Mouse (Mus musculus): Measurements from ENCODE around the gene Lyplal1.

GRCm38 (mm10) chr1:186131465-186131864, 14.4 kb upstream of the Lyplal1 start:
- TF ChIP-seq CTCF (IDR thresholded peaks at IDR 0.05; ENCODE audit: low read depth) = no peak
- TF ChIP-seq EP300 (IDR thresholded peaks at IDR 0.05; ENCODE audit: low read depth) = no peak
